Mouse (Mus musculus): ENCODE data around the gene Egf. TPM values are rescaled to one million over a fixed set of nuclear protein-coding genes. Genes with fewer than 3 reads are reported as not detected.

The Egf gene
- polyA plus RNA-seq, 1 experiment from 2014 or later, result 0.39 TPM

GRCm38 (mm10) chr3:129646781-129647180 is 108.3 kb downstream of the Egf start:
- Histone ChIP-seq H3K27ac (ENCODE audit: low read depth) (no peak overlapping the region), H3K27me3 (ENCODE audit: insufficient read depth, low read length) (no peaks in the 10 kb centered on the region), H3K4me1 (ENCODE audit: insufficient read depth) (0 out of 2 replicates have a peak, but pooled peaks cover 3% of the 10 kb centered on the region), H3K36me3 (replicated peaks; ENCODE audit: insufficient read depth, low read length) (no peaks in the 10 kb centered on the region), H3K4me2 (ENCODE audit: low read depth, low read length) (no peak overlapping the region), H3K4me3 (ENCODE audit: low read depth, low read length) (no peak overlapping the region), H3K9me3 (ENCODE audit: low read length) (no peaks in the 10 kb centered on the region), H3K9ac (replicated peaks) (no peak overlapping the region)
- DNase-seq (no peak), ATAC-seq (no peak)
- 72% methylated on average over 5 of the region's 5 CpGs for WGBS (ENCODE audit: insufficient replicate concordance)
- TF ChIP-seq EP300 (IDR thresholded peaks at IDR 0.05; ENCODE audit: low read depth) (no peak), CTCF (IDR thresholded peaks at IDR 0.05; ENCODE audit: low read depth) (no peak)

DNA sequence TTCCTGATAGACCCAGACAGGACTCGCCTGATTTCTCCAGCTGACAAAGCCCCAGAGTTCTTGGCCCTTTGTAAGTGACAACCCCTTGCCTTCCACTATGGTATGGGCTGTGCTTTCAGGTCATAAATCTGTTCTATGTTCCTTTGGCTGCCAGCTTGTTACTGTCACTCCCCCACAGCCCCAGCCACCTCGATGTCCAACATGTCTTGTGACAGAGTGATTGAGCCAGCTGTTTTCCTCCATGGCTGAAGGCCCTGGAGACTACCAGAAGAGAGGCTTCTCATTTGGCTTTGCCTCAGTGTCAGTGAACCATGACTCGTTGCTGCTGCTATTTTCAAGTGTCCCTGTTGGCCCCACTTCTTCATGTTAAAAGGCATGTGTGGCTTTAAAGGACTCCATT is 109.7 kb downstream of the Egf start:
- Histone ChIP-seq H3K27me3 (ENCODE audit: insufficient read depth, low read length) (no peaks in the 10 kb centered on the region), H3K9me3 (ENCODE audit: low read length) (no peaks in the 10 kb centered on the region), H3K4me3 (ENCODE audit: low read depth, low read length) (no peak overlapping the region), H3K9ac (replicated peaks) (no peak overlapping the region), H3K36me3 (replicated peaks; ENCODE audit: insufficient read depth, low read length) (no peaks in the 10 kb centered on the region), H3K27ac (ENCODE audit: low read depth) (no peak overlapping the region), H3K4me1 (ENCODE audit: insufficient read depth) (0 out of 2 replicates have a peak, but pooled peaks cover 3% of the 10 kb centered on the region), H3K4me2 (ENCODE audit: low read depth, low read length) (no peak overlapping the region)
- TF ChIP-seq CTCF (IDR thresholded peaks at IDR 0.05; ENCODE audit: low read depth) (no peak), EP300 (IDR thresholded peaks at IDR 0.05; ENCODE audit: low read depth) (no peak)
- 50% methylated on average over 3 of the region's 3 CpGs for WGBS (ENCODE audit: insufficient replicate concordance)
- ATAC-seq, result no peak
- no peak for DNase-seq

- DNase-seq (no peak), ATAC-seq (no peak)
- 83% methylated on average over 7 of the region's 7 CpGs for WGBS (ENCODE audit: insufficient replicate concordance)
- Histone ChIP-seq H3K27me3 (ENCODE audit: insufficient read depth, low read length) (no peaks in the 10 kb centered on the region), H3K36me3 (replicated peaks; ENCODE audit: insufficient read depth, low read length) (no peaks in the 10 kb centered on the region), H3K9me3 (ENCODE audit: low read length) (no peaks in the 10 kb centered on the region), H3K4me1 (ENCODE audit: insufficient read depth) (no peaks in the 10 kb centered on the region), H3K4me3 (ENCODE audit: low read depth, low read length) (no peak overlapping the region), H3K27ac (ENCODE audit: low read depth) (no peak overlapping the region), H3K4me2 (ENCODE audit: low read depth, low read length) (no peak overlapping the region), H3K9ac (replicated peaks) (no peak overlapping the region)
- TF ChIP-seq CTCF (IDR thresholded peaks at IDR 0.05; ENCODE audit: low read depth) (no peak), EP300 (IDR thresholded peaks at IDR 0.05; ENCODE audit: low read depth) (no peak)
These were observed 113.5 kb downstream of the Egf start for GRCm38 (mm10) chr3:129641621-129642020.

GRCm38 (mm10) chr3:129640211-129641000 is 114.7 kb downstream of the Egf start:
- H3K4me1 ChIP-seq (ENCODE audit: insufficient read depth), result no peaks in the 10 kb centered on the region
- no peak overlapping the region for H3K9ac ChIP-seq (replicated peaks)
- no peaks in the 10 kb centered on the region for H3K9me3 ChIP-seq (ENCODE audit: low read length)
- ATAC-seq (no peak), DNase-seq (no peak)
- no peaks in the 10 kb centered on the region for H3K27me3 ChIP-seq (ENCODE audit: insufficient read depth, low read length)
- H3K36me3 ChIP-seq (replicated peaks; ENCODE audit: insufficient read depth, low read length), result no peaks in the 10 kb centered on the region
- TF ChIP-seq CTCF (IDR thresholded peaks at IDR 0.05; ENCODE audit: low read depth) (no peak), EP300 (IDR thresholded peaks at IDR 0.05; ENCODE audit: low read depth) (no peak)
- no peak overlapping the region for H3K27ac ChIP-seq (ENCODE audit: low read depth)
- WGBS (ENCODE audit: insufficient replicate concordance), result 73% methylated on average over 10 of the region's 10 CpGs
- H3K4me2 ChIP-seq (ENCODE audit: low read depth, low read length), result no peak overlapping the region
- no peak overlapping the region for H3K4me3 ChIP-seq (ENCODE audit: low read depth, low read length)

DNA sequence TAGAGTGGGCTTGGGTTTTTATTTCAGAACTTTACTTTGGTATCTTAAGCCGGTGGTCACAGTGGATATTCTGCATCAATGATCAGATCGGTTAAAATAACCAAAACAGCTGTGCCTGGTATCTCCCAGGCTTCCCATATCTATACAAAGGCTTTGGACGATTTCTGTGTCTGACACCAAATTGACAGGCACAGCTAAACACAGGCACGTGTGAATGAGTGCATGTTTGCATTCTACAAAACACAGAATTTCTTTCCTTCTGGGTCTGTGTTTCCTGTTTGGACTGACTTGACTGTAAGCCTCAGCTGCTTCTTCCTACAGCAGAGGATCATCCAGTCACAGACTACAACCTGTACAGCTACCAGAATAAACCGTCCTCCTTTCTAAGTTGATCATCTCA is 115.4 kb downstream of the Egf start:
- ATAC-seq (no peak), DNase-seq (no peak)
- Histone ChIP-seq H3K4me1 (ENCODE audit: insufficient read depth) (no peaks in the 10 kb centered on the region), H3K36me3 (replicated peaks; ENCODE audit: insufficient read depth, low read length) (no peaks in the 10 kb centered on the region), H3K9ac (replicated peaks) (no peak overlapping the region), H3K4me3 (ENCODE audit: low read depth, low read length) (no peak overlapping the region), H3K27me3 (ENCODE audit: insufficient read depth, low read length) (no peaks in the 10 kb centered on the region), H3K9me3 (ENCODE audit: low read length) (no peaks in the 10 kb centered on the region), H3K4me2 (ENCODE audit: low read depth, low read length) (no peak overlapping the region), H3K27ac (ENCODE audit: low read depth) (no peak overlapping the region)
- TF ChIP-seq CTCF (IDR thresholded peaks at IDR 0.05; ENCODE audit: low read depth) (no peak), EP300 (IDR thresholded peaks at IDR 0.05; ENCODE audit: low read depth) (no peak)
- WGBS (ENCODE audit: insufficient replicate concordance), result 49% methylated on average over 5 of the region's 5 CpGs

- H3K27ac ChIP-seq (ENCODE audit: low read depth), result no peak overlapping the region
- H3K9ac ChIP-seq (replicated peaks), result no peak overlapping the region
- 0 out of 2 replicates have a peak, but pooled peaks cover 2% of the 10 kb centered on the region for H3K36me3 ChIP-seq (replicated peaks; ENCODE audit: insufficient read depth, low read length)
- DNase-seq (no peak), ATAC-seq (no peak)
- 83% methylated on average over 6 of the region's 6 CpGs for WGBS (ENCODE audit: insufficient replicate concordance)
- H3K4me1 ChIP-seq (ENCODE audit: insufficient read depth), result no peaks in the 10 kb centered on the region
- TF ChIP-seq EP300 (IDR thresholded peaks at IDR 0.05; ENCODE audit: low read depth), result no peak
- TF ChIP-seq CTCF (IDR thresholded peaks at IDR 0.05; ENCODE audit: low read depth), result no peak
- H3K27me3 ChIP-seq (ENCODE audit: insufficient read depth, low read length), result no peaks in the 10 kb centered on the region
- H3K4me2 ChIP-seq (ENCODE audit: low read depth, low read length), result no peak overlapping the region
- no peak overlapping the region for H3K4me3 ChIP-seq (ENCODE audit: low read depth, low read length)
- no peaks in the 10 kb centered on the region for H3K9me3 ChIP-seq (ENCODE audit: low read length)
These were observed 117.7 kb downstream of the Egf start for GRCm38 (mm10) chr3:129637446-129637845.

Data from liver, postnatal 0 days (tissue).